In genomic region chr10:90151510-90151909, GRCm38 (mm10) we compare ENCODE assay signal across 19 mouse cellular contexts.
DNase-seq lines count a peak whose midpoint lies in the region; ATAC-seq and TF ChIP-seq lines count a peak whose summit lies in the region.
"Had no signal": no experiment of that assay in that cellular context is flagged by ENCODE, and none has a peak within 500 bp of the region (broad histone marks: within the 10 kb centered on the region; RNA-seq: fewer than 3 reads in every experiment).

No protein-coding gene starts in this region.

- intact Hi-C loops in gastrocnemius, adult 2 months (cut with DNase I) = no loop called here
- intact Hi-C loops in gastrocnemius, postnatal 14 days (cut with DNase I; ENCODE audit: low total_unique reads) = loop anchor here (10.0 kb wide), 1 partner anchor 543 kb away; no protein-coding TSS in a partner anchor

- no peak overlapping the region for H3K4me3 ChIP-seq in gastrocnemius, adult 2 months
- H3K4me3 ChIP-seq in layer of hippocampus, adult 2 months = no peak overlapping the region
- no peak overlapping the region for H3K4me3 ChIP-seq in liver, postnatal 0 days (ENCODE audit: low read depth, low read length)
- H3K4me3 ChIP-seq: embryonic facial prominence, embryonic 13.5 days; heart, embryonic 13.5 days; midbrain, embryonic 13.5 days; neural tube, embryonic 15.5 days had no signal

- no peak overlapping the region for H3K9ac ChIP-seq in liver, postnatal 0 days (replicated peaks)
- H3K9ac ChIP-seq: embryonic facial prominence, embryonic 13.5 days; heart, embryonic 13.5 days; liver, embryonic 14.5 days; midbrain, embryonic 13.5 days; neural tube, embryonic 15.5 days had no signal

- 0 out of 2 replicates have a peak, but pooled peaks cover 3% of the 10 kb centered on the region for H3K9me3 ChIP-seq in liver, postnatal 0 days (ENCODE audit: low read length)

- no peak for ATAC-seq in liver, postnatal 0 days
- ATAC-seq: hindbrain, embryonic 16.5 days; midbrain, embryonic 13.5 days; Patski had no signal

- peak; percentile 31 for TF ChIP-seq CTCF in gastrocnemius, adult 2 months (IDR thresholded peaks at IDR 0.05)
- peak; percentile 83 for TF ChIP-seq CTCF in layer of hippocampus, adult 2 months (conservative IDR thresholded peaks at IDR 0.05)
- TF ChIP-seq CTCF in liver, postnatal 0 days (IDR thresholded peaks at IDR 0.05; ENCODE audit: low read depth) = no peak

- TF ChIP-seq EP300 in liver, postnatal 0 days (IDR thresholded peaks at IDR 0.05; ENCODE audit: low read depth) = no peak

- H3K27me3 ChIP-seq in liver, postnatal 0 days (ENCODE audit: insufficient read depth, low read length) = no peaks in the 10 kb centered on the region
- H3K27me3 ChIP-seq: embryonic facial prominence, embryonic 13.5 days; heart, embryonic 13.5 days; midbrain, embryonic 13.5 days; neural tube, embryonic 15.5 days; Patski had no signal

- no peak overlapping the region for H3K27ac ChIP-seq in gastrocnemius, adult 2 months
- H3K27ac ChIP-seq in layer of hippocampus, adult 2 months = no peak overlapping the region
- no peak overlapping the region for H3K27ac ChIP-seq in liver, postnatal 0 days (ENCODE audit: low read depth)
- H3K27ac ChIP-seq: embryonic facial prominence, embryonic 13.5 days; heart, embryonic 13.5 days; liver, embryonic 14.5 days; midbrain, embryonic 13.5 days; neural tube, embryonic 15.5 days had no signal

- H3K36me3 ChIP-seq in liver, postnatal 0 days (replicated peaks; ENCODE audit: insufficient read depth, low read length) = no peaks in the 10 kb centered on the region
- H3K36me3 ChIP-seq: embryonic facial prominence, embryonic 13.5 days; heart, embryonic 13.5 days; midbrain, embryonic 13.5 days; neural tube, embryonic 15.5 days had no signal

- DNase-seq in gastrocnemius, adult 2 months = no peak
- DNase-seq in gastrocnemius, postnatal 14 days = no peak
- peak in 1 of 2 experiments; percentile 7 for DNase-seq in layer of hippocampus, adult 2 months (ENCODE audit: low spot score in 2 of 2)
- DNase-seq in layer of hippocampus, adult 11-12 months (ENCODE audit: low spot score) = no peak
- DNase-seq in 416B (ENCODE audit: low read depth) = peak; percentile 5
- DNase-seq in brain, adult 2 months (ENCODE audit: low read depth, low spot score) = peak; percentile 31
- no peak for DNase-seq in liver, postnatal 0 days
- DNase-seq: adrenal gland, postnatal 10 days; cerebellum, adult 2 months; kidney, adult 18-20 months; kidney, postnatal 36 days; right cerebral cortex, postnatal 4 days had no signal

- no peak overlapping the region for H3K4me2 ChIP-seq in liver, postnatal 0 days (ENCODE audit: low read depth, low read length)
- H3K4me2 ChIP-seq: embryonic facial prominence, embryonic 13.5 days; heart, embryonic 13.5 days; midbrain, embryonic 13.5 days; neural tube, embryonic 15.5 days had no signal

- H3K4me1 ChIP-seq in liver, postnatal 0 days (ENCODE audit: insufficient read depth) = no peaks in the 10 kb centered on the region
- H3K4me1 ChIP-seq: embryonic facial prominence, embryonic 13.5 days; heart, embryonic 13.5 days; midbrain, embryonic 13.5 days; neural tube, embryonic 15.5 days had no signal

Comparison
In these comparisons a context has a peak if more than half of its experiments do, and no peak if none do; other contexts are left out.
1. DNase-seq: peak in 416B (single experiment) and brain, adult 2 months (single experiment); none in gastrocnemius, adult 2 months (single experiment), gastrocnemius, postnatal 14 days (single experiment), layer of hippocampus, adult 11-12 months (single experiment) and liver, postnatal 0 days (single experiment).